Mouse (Mus musculus): ENCODE measurements around the gene Trmo. TPM values are rescaled to one million over a fixed set of nuclear protein-coding genes. Genes with fewer than 3 reads are reported as not detected.

Gene Trmo
- total and polyA plus RNA-seq, 2 experiments from 2014 or later: 3.9 to 9.2 TPM

- Histone ChIP-seq H3K9ac (replicated peaks; ENCODE audit: low read length) (no peak overlapping the region), H3K4me2 (ENCODE audit: low read depth, low read length) (no peak overlapping the region), H3K9me3 (ENCODE audit: low read length) (0 out of 2 replicates have a peak, but pooled peaks cover 2% of the 10 kb centered on the region), H3K36me3 (ENCODE audit: insufficient read depth, low read length) (no peaks in the 10 kb centered on the region), H3K27ac (no peak overlapping the region), H3K4me1 (ENCODE audit: insufficient read depth, low read length) (no peaks in the 10 kb centered on the region), H3K4me3 (ENCODE audit: low read length) (no peak overlapping the region), H3K27me3 (ENCODE audit: insufficient read depth, low read length) (no peaks in the 10 kb centered on the region)
- DNase-seq (ENCODE audit: low spot score) (no peak), ATAC-seq (no peak)
- WGBS: 39% methylated on average over 3 of the region's 3 CpGs
- TF ChIP-seq CTCF (IDR thresholded peaks at IDR 0.05; ENCODE audit: low read depth): no peak
Measured at GRCm38 (mm10) chr4:46328906-46329305, 60.3 kb downstream of the Trmo start.

Other genes with a start within 250 kb of the Trmo start
- 18.9 and 26.4 TPM in 2 replicates for gene Xpa, start 193.1 kb downstream of the Trmo start, total RNA-seq (2014; rRNA removed)
- 35.9 and 39.2 TPM in 2 replicates for gene Xpa, start 193.1 kb downstream of the Trmo start, polyA plus RNA-seq (2015; fragmentation: Nextera tagmentation; extraction: Ambion mirVana)
- not detected in 2 replicates for gene Foxe1, start 45.8 kb downstream of the Trmo start, total RNA-seq (2014; rRNA removed)
- gene Foxe1, start 45.8 kb downstream of the Trmo start, polyA plus RNA-seq (2015; fragmentation: Nextera tagmentation; extraction: Ambion mirVana): not detected in 2 replicates
- gene Hemgn, start 24.1 kb upstream of the Trmo start, total RNA-seq (2014; rRNA removed): not detected in 2 replicates
- gene Hemgn, start 24.1 kb upstream of the Trmo start, polyA plus RNA-seq (2015; fragmentation: Nextera tagmentation; extraction: Ambion mirVana): not detected in 2 replicates
- 0.40 and 2.3 TPM in 2 replicates for gene Anp32b, start 61.5 kb upstream of the Trmo start, total RNA-seq (2014; rRNA removed)
- gene Anp32b, start 61.5 kb upstream of the Trmo start, polyA plus RNA-seq (2015; fragmentation: Nextera tagmentation; extraction: Ambion mirVana): 68.7 and 78.9 TPM in 2 replicates
- 80.2 and 85.9 TPM in 2 replicates for gene Nans, start 99.8 kb upstream of the Trmo start, total RNA-seq (2014; rRNA removed)
- gene Nans, start 99.8 kb upstream of the Trmo start, polyA plus RNA-seq (2015; fragmentation: Nextera tagmentation; extraction: Ambion mirVana): 57.6 and 60.4 TPM in 2 replicates
- 1.5 and 3.0 TPM in 2 replicates for gene Trim14, start 146.7 kb upstream of the Trmo start, total RNA-seq (2014; rRNA removed)
- gene Trim14, start 146.7 kb upstream of the Trmo start, polyA plus RNA-seq (2015; fragmentation: Nextera tagmentation; extraction: Ambion mirVana): 1.2 and 1.7 TPM in 2 replicates
- gene Coro2a, start 212.8 kb upstream of the Trmo start, total RNA-seq (2014; rRNA removed): 24.5 and 26.7 TPM in 2 replicates
- 5.9 and 6.2 TPM in 2 replicates for gene Coro2a, start 212.8 kb upstream of the Trmo start, polyA plus RNA-seq (2015; fragmentation: Nextera tagmentation; extraction: Ambion mirVana)

Data from hindbrain, postnatal 0 days (tissue).